Mouse (Mus musculus): ENCODE results near the gene Myo7a. TPM values are rescaled to one million over a fixed set of nuclear protein-coding genes. Genes with fewer than 3 reads are reported as not detected.

Myo7a gene
- total and polyA plus RNA-seq, 3 experiments: 0.01 to 0.05 TPM; not detected in 1

DNA sequence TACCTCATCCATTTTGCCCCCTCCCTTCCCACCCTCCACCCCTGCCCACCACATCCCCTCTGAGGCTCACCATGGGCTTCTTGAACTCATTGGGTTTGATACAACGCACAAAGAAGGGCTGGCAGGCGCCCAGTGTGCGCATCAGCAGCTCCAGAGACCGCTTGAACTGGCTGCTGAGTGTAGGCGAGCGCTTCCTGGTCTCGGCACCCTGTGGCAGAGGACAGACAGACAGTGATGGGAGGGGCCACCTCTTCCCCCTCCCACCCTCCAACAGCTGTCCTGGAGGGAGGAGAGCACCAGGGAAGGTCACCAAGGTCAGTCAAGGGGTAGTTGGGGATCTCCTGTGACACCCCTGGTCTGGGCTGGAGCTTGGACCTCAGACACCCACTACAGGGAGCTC is 34.0 kb downstream of the Myo7a start:
- no peaks in the 10 kb centered on the region for H3K4me1 ChIP-seq (ENCODE audit: insufficient read depth, low read depth, low read length)
- no peak for DNase-seq (ENCODE audit: low spot score)
- no peaks in the 10 kb centered on the region for H3K36me3 ChIP-seq (replicated peaks)
- no peak for TF ChIP-seq TAL1 (conservative IDR thresholded peaks at IDR 0.05; ENCODE audit: low read depth, low read length)
- no peak for TF ChIP-seq CTCF (IDR thresholded peaks at IDR 0.05; ENCODE audit: low read depth, low read length)
- no peak for TF ChIP-seq POLR2AphosphoS5 (IDR thresholded peaks at IDR 0.05; ENCODE audit: insufficient replicate concordance, low read depth, low read length)
- no peak for TF ChIP-seq GATA2 (IDR thresholded peaks at IDR 0.05; ENCODE audit: borderline replicate concordance, low read depth, low read length)
- TF ChIP-seq GATA1 (IDR thresholded peaks at IDR 0.05; ENCODE audit: borderline replicate concordance, low read length): no peak
- no peak overlapping the region for H3K4me3 ChIP-seq (ENCODE audit: low read depth, low read length)
- H3K27me3 ChIP-seq (ENCODE audit: insufficient read depth, low read length): peaks cover 8% of the 10 kb centered on the region
- H3K9me3 ChIP-seq (replicated peaks): no peaks in the 10 kb centered on the region
- ATAC-seq (ENCODE audit: extremely low read depth, insufficient number of reproducible peaks, low FRiP score, poor library complexity, severe bottlenecking): no peak

DNA sequence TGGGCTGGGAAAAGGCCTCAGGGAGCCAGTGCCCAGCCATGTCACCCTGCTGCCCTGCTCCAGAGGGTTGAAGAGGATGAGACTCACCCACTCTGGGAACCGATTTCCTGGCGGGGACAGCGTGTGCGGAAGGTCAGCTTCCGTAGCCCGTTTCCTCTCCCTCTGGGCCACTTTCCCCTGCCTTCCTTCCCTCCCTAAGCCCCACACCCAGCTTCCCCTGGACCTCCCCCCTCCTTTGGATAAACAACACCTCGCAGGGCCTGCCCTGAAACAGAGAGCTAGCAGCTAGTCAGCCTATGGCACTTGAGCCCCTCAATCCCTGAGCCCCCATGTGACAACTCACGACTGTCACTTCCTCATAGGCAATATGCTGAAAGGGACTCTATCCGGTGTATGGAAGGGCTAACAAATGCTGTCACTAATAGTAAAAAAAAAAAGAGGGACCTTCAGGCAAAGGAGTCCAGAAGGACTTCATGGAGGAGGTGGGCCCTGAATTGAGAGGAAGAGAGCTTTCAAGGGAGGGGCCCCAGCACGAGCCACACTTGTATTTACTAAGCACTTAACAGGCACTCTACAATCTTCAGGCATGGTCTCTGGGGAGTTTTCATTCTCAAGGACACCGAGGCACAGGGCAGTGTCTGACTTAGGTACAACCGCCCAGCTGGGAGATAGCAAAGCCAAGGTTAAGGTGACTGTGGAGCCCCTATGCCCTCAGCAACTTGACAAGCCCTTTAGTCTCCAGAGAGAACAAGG is 34.6 kb downstream of the Myo7a start:
- Histone ChIP-seq H3K27me3 (ENCODE audit: insufficient read depth, low read length) (peaks cover 8% of the 10 kb centered on the region), H3K36me3 (replicated peaks) (no peaks in the 10 kb centered on the region), H3K4me1 (ENCODE audit: insufficient read depth, low read depth, low read length) (no peaks in the 10 kb centered on the region), H3K4me3 (ENCODE audit: low read depth, low read length) (no peak overlapping the region), H3K9me3 (replicated peaks) (no peaks in the 10 kb centered on the region)
- TF ChIP-seq POLR2AphosphoS5 (IDR thresholded peaks at IDR 0.05; ENCODE audit: insufficient replicate concordance, low read depth, low read length): no peak
- TF ChIP-seq GATA2 (IDR thresholded peaks at IDR 0.05; ENCODE audit: borderline replicate concordance, low read depth, low read length): no peak
- ATAC-seq (ENCODE audit: extremely low read depth, insufficient number of reproducible peaks, low FRiP score, poor library complexity, severe bottlenecking) (no peak), DNase-seq (ENCODE audit: low spot score) (no peak)

DNA sequence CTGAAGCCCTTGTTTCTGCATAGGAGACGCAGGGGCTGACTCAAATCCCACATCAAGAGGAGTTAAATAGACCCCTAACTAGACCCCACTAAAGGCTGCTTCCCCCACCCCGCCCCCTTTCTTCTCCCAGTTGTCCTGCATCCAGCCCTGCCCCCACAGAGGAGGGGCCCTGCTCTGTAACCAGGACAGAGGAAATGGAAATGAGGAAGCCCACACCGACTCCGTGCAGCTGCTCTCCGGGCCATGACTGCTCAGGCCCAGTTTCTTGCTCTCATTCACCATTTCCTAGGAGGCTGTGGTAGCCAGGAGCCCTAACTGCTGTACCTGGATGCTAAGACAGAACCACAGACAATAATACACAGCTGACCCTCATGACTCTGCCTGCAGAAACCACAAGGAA is 36.9 kb downstream of the Myo7a start:
- Histone ChIP-seq H3K4me3 (ENCODE audit: low read depth, low read length) (no peak overlapping the region), H3K4me1 (ENCODE audit: insufficient read depth, low read depth, low read length) (no peaks in the 10 kb centered on the region), H3K36me3 (replicated peaks) (no peaks in the 10 kb centered on the region), H3K27me3 (ENCODE audit: insufficient read depth, low read length) (peaks cover 9% of the 10 kb centered on the region; the same call in 1 of the 2 replicates), H3K9me3 (replicated peaks) (no peaks in the 10 kb centered on the region)
- no peak for ATAC-seq (ENCODE audit: extremely low read depth, insufficient number of reproducible peaks, low FRiP score, poor library complexity, severe bottlenecking)
- TF ChIP-seq POLR2AphosphoS5 (IDR thresholded peaks at IDR 0.05; ENCODE audit: insufficient replicate concordance, low read depth, low read length) (no peak), GATA1 (IDR thresholded peaks at IDR 0.05; ENCODE audit: borderline replicate concordance, low read length) (no peak), TAL1 (conservative IDR thresholded peaks at IDR 0.05; ENCODE audit: low read depth, low read length) (no peak), CTCF (IDR thresholded peaks at IDR 0.05; ENCODE audit: low read depth, low read length) (no peak), GATA2 (IDR thresholded peaks at IDR 0.05; ENCODE audit: borderline replicate concordance, low read depth, low read length) (no peak)
- no peak for DNase-seq (ENCODE audit: low spot score)

DNA sequence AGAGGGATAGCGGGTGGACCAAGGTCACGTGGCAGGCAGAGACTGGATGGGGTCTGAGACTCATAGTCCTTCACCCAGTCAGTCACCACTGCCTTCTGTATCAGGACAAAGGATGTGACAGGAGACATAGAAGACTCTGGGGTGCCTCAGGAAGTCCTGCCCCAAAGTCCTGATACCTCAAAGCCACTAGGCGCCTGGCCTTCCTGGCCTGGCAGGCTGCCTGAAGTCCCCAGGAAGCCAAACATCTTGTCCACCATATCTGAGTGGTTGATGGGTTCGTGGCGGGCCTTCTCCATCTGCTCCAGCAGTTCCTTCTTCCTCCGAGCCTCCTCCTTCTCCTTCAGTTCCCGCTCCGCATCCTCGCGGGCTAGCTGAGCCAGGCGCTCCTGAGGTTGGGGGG is 41.9 kb downstream of the Myo7a start:
- DNase-seq (ENCODE audit: low spot score): no peak
- TF ChIP-seq CTCF (IDR thresholded peaks at IDR 0.05; ENCODE audit: low read depth, low read length) (no peak), POLR2AphosphoS5 (IDR thresholded peaks at IDR 0.05; ENCODE audit: insufficient replicate concordance, low read depth, low read length) (no peak), GATA1 (IDR thresholded peaks at IDR 0.05; ENCODE audit: borderline replicate concordance, low read length) (no peak)
- Histone ChIP-seq H3K4me3 (ENCODE audit: low read depth, low read length) (no peak overlapping the region), H3K36me3 (replicated peaks) (no peaks in the 10 kb centered on the region), H3K9me3 (replicated peaks) (no peaks in the 10 kb centered on the region), H3K4me1 (ENCODE audit: insufficient read depth, low read depth, low read length) (no peaks in the 10 kb centered on the region), H3K27me3 (ENCODE audit: insufficient read depth, low read length) (peaks cover 11% of the 10 kb centered on the region; the same call in 1 of the 2 replicates)
- no peak for ATAC-seq (ENCODE audit: extremely low read depth, insufficient number of reproducible peaks, low FRiP score, poor library complexity, severe bottlenecking)

DNA sequence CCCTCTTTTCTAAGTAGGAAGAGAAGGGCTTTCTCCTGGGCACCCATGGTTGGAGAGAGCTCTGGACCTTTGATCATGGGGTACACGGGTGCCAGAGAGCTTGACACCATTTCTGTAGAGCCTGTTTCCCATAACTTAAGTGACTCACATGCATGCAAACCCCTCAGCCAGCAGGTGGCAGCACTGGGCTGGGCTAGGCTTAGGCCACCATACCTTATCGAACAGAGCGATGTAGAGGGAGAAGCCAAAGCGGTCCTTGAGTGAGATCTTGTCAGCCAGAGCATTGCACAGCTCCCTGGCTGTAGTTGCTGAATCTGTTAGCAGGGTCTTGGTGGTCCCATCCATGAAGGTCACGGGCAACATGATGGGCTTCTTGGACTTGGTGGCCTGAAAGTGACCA is 47.7 kb downstream of the Myo7a start:
- Histone ChIP-seq H3K4me1 (ENCODE audit: insufficient read depth, low read depth, low read length) (no peaks in the 10 kb centered on the region), H3K36me3 (replicated peaks) (no peaks in the 10 kb centered on the region), H3K4me3 (ENCODE audit: low read depth, low read length) (no peak overlapping the region), H3K27me3 (ENCODE audit: insufficient read depth, low read length) (peaks cover 11% of the 10 kb centered on the region; the same call in 1 of the 2 replicates), H3K9me3 (replicated peaks) (no peaks in the 10 kb centered on the region)
- DNase-seq (ENCODE audit: low spot score) (peak; percentile 50), ATAC-seq (ENCODE audit: extremely low read depth, insufficient number of reproducible peaks, low FRiP score, poor library complexity, severe bottlenecking) (no peak; the same call in 1 of the 2 replicates)
- TF ChIP-seq GATA2 (IDR thresholded peaks at IDR 0.05; ENCODE audit: borderline replicate concordance, low read depth, low read length): no peak
- no peak for TF ChIP-seq TAL1 (conservative IDR thresholded peaks at IDR 0.05; ENCODE audit: low read depth, low read length)
- peak; percentile 95 for TF ChIP-seq CTCF (IDR thresholded peaks at IDR 0.05; ENCODE audit: low read depth, low read length)

DNA sequence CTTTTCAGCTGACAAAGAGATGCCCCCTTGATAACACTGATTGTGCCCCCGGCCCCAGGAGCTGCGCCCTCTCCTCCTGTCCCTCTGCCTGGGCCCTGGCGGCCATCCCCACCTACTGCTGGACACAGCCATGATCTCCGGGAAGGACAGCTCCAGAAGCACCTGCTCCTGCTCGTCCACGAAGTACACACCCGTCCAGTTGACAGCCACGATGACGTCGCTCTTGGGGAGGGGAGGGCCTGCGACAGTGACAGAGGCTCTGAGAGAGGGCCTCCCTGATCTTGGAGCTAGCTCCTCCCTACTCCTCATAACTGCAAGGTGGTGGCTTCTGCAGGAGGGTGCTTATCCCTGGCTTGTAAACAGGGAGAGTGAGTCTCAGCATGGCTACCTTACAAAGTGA is 53.1 kb downstream of the Myo7a start:
- H3K9me3 ChIP-seq (replicated peaks): no peaks in the 10 kb centered on the region
- ATAC-seq (ENCODE audit: extremely low read depth, insufficient number of reproducible peaks, low FRiP score, poor library complexity, severe bottlenecking): no peak

More for the DNA sequence above, 53.1 kb downstream of the Myo7a start:
- Histone ChIP-seq H3K4me3 (ENCODE audit: low read depth, low read length) (no peak overlapping the region), H3K36me3 (replicated peaks) (no peaks in the 10 kb centered on the region), H3K4me1 (ENCODE audit: insufficient read depth, low read depth, low read length) (no peaks in the 10 kb centered on the region), H3K27me3 (ENCODE audit: insufficient read depth, low read length) (peaks cover 13% of the 10 kb centered on the region; the same call in 1 of the 2 replicates)
- TF ChIP-seq GATA1 (IDR thresholded peaks at IDR 0.05; ENCODE audit: borderline replicate concordance, low read length) (no peak), CTCF (IDR thresholded peaks at IDR 0.05; ENCODE audit: low read depth, low read length) (no peak), POLR2AphosphoS5 (IDR thresholded peaks at IDR 0.05; ENCODE audit: insufficient replicate concordance, low read depth, low read length) (no peak), TAL1 (conservative IDR thresholded peaks at IDR 0.05; ENCODE audit: low read depth, low read length) (no peak), GATA2 (IDR thresholded peaks at IDR 0.05; ENCODE audit: borderline replicate concordance, low read depth, low read length) (no peak)
- DNase-seq (ENCODE audit: low spot score): no peak

Measured in G1E (cell line).